Mouse (Mus musculus) kidney, adult 9 months (tissue): ENCODE data around the gene Supt6.
A peak's percentile ranks its signal among the peaks of the same experiment; 100 is the strongest.
"Not testable (repeated sequence)": the region's sequence is repeated elsewhere in the genome, so short reads cannot be mapped to it uniquely, and the experiment has no call there.

Source experiments
- DNase-seq: peaks from one replicate; pipeline ENCODE4 v3.0.0; 2022

The Supt6 gene

GRCm38 (mm10) chr11:78215709-78216317 lies 30.0 kb downstream of the Supt6 start:
- DNase-seq, result no peak

- no peak for DNase-seq
These were observed 32.5 kb downstream of the Supt6 start for GRCm38 (mm10) chr11:78213086-78213817.

GRCm38 (mm10) chr11:78211513-78211912 lies 34.3 kb downstream of the Supt6 start:
- no peak for DNase-seq

GRCm38 (mm10) chr11:78210615-78211014 lies 35.2 kb downstream of the Supt6 start:
- no peak for DNase-seq

- DNase-seq, result no peak
These were observed 35.9 kb downstream of the Supt6 start for GRCm38 (mm10) chr11:78209886-78210285.

GRCm38 (mm10) chr11:78207190-78207589 lies 38.6 kb downstream of the Supt6 start:
- DNase-seq, result no peak

GRCm38 (mm10) chr11:78205361-78206206 lies 40.2 kb downstream of the Supt6 start:
- no peak for DNase-seq

GRCm38 (mm10) chr11:78204287-78204686 lies 41.5 kb downstream of the Supt6 start:
- DNase-seq, result no peak

GRCm38 (mm10) chr11:78202372-78202771 lies 43.4 kb downstream of the Supt6 start:
- peak; percentile 42 for DNase-seq

GRCm38 (mm10) chr11:78195101-78195863 lies 50.5 kb downstream of the Supt6 start:
- no peak for DNase-seq

- DNase-seq, result peak; percentile 84
These were observed 51.2 kb downstream of the Supt6 start for GRCm38 (mm10) chr11:78194411-78195100.

GRCm38 (mm10) chr11:78193113-78193512 lies 52.7 kb downstream of the Supt6 start, which contains the start of gene Proca1:
Proca1 (plus strand) TSS chr11:78193392.
- no peak for DNase-seq

- peak; percentile 93 for DNase-seq
These were observed 55.7 kb downstream of the Supt6 start for GRCm38 (mm10) chr11:78190041-78190440.

- peak; percentile 87 for DNase-seq
These were observed 56.4 kb downstream of the Supt6 start for GRCm38 (mm10) chr11:78189234-78190040.

GRCm38 (mm10) chr11:78188331-78189233 lies 57.2 kb downstream of the Supt6 start, which contains the start of gene Rab34:
Rab34 (plus strand) TSS chr11:78188430.
- DNase-seq, result peak; percentile 80

GRCm38 (mm10) chr11:78184702-78185101 lies 61.1 kb downstream of the Supt6 start:
- not testable (repeated sequence) for DNase-seq

- no peak for DNase-seq
These were observed 61.8 kb downstream of the Supt6 start for GRCm38 (mm10) chr11:78183884-78184514.

- DNase-seq, result peak; percentile 94
These were observed 62.6 kb downstream of the Supt6 start, which contains the start of gene Rpl23a for GRCm38 (mm10) chr11:78182961-78183844. Rpl23a (minus strand) TSS chr11:78183584.
